Mouse (Mus musculus): ENCODE measurements at regions not wholly inside any gene's neighbourhood (a gene's known extent, or its start where the extent isn't known, plus 50 kb on each side); places are given as distances from the start of the nearest gene placed in this dataset.

DNA sequence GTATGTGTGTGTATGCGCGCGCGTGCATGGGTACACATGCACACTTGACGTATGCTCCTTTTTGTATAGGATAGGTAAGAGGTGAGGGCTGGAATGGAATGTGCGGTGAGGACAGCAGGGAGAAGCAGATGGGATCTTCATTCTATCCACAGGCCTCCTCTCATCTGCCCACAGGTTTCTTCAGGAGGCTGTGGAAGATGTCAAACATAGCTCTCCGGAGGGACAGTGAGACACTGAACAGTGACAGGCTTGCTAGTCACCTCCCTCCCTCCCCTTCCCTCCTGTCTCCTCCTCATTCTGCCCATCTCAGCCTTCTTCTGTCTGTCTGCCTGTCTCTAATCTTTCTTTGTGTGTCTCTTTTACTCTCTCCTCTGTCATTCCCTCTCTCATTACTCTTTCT, 124.6 kb downstream of the En1 start:
- no peaks in the 10 kb centered on the region for H3K9me3 ChIP-seq (replicated peaks; ENCODE audit: control insufficient read depth, low read length)
- H3K4me2 ChIP-seq (ENCODE audit: low read depth, low read length): no peak overlapping the region
- no peak for ATAC-seq (ENCODE audit: insufficient read depth, low FRiP score)
- WGBS: 88% methylated on average over 7 of the region's 7 CpGs
- H3K4me3 ChIP-seq (replicated peaks; ENCODE audit: low read length): no peak overlapping the region
- no peaks in the 10 kb centered on the region for H3K36me3 ChIP-seq (ENCODE audit: control insufficient read depth, insufficient read depth, low read length)
- H3K4me1 ChIP-seq (ENCODE audit: control insufficient read depth, insufficient read depth, low read length): no peaks in the 10 kb centered on the region
- no peaks in the 10 kb centered on the region for H3K27me3 ChIP-seq (ENCODE audit: control insufficient read depth, insufficient read depth, low read length)
- H3K27ac ChIP-seq (ENCODE audit: low read length): no peak overlapping the region
- no peak overlapping the region for H3K9ac ChIP-seq (ENCODE audit: low read length)

DNA sequence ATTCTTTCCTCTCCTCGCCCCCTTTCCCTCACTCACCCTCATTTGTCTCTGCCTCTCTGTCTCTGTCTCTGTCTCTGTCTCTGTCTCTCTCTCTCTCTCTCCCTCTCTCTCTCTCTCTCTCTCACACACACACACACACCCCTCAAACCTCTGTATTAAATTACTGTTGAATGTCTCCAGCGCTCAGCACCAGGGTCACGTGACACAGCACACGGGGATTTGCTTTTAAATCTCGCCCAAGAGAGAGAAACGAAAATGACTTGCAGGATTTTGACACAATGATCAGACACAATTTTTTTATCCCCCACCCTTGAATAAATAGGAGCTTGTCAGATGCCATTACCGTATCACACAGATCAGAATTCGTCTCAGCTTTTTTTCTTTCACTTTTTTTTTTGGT, 125.2 kb downstream of the En1 start:
- no peaks in the 10 kb centered on the region for H3K36me3 ChIP-seq (ENCODE audit: control insufficient read depth, insufficient read depth, low read length)
- no peak overlapping the region for H3K27ac ChIP-seq (ENCODE audit: low read length)
- H3K4me3 ChIP-seq (replicated peaks; ENCODE audit: low read length): no peak overlapping the region
- H3K4me1 ChIP-seq (ENCODE audit: control insufficient read depth, insufficient read depth, low read length): no peaks in the 10 kb centered on the region
- no peak for ATAC-seq (ENCODE audit: insufficient read depth, low FRiP score)
- no peak overlapping the region for H3K9ac ChIP-seq (ENCODE audit: low read length)
- no peaks in the 10 kb centered on the region for H3K27me3 ChIP-seq (ENCODE audit: control insufficient read depth, insufficient read depth, low read length)
- no peaks in the 10 kb centered on the region for H3K9me3 ChIP-seq (replicated peaks; ENCODE audit: control insufficient read depth, low read length)
- 65% methylated on average over 8 of the region's 8 CpGs for WGBS
- H3K4me2 ChIP-seq (ENCODE audit: low read depth, low read length): no peak overlapping the region

GRCm38 (mm10) chr1:120732003-120732402, 129.8 kb downstream of the En1 start:
- H3K27ac ChIP-seq (ENCODE audit: low read length): no peak overlapping the region
- no peak overlapping the region for H3K4me2 ChIP-seq (ENCODE audit: low read depth, low read length)
- no peaks in the 10 kb centered on the region for H3K36me3 ChIP-seq (ENCODE audit: control insufficient read depth, insufficient read depth, low read length)
- ATAC-seq (ENCODE audit: insufficient read depth, low FRiP score): no peak
- H3K4me1 ChIP-seq (ENCODE audit: control insufficient read depth, insufficient read depth, low read length): no peaks in the 10 kb centered on the region
- no peaks in the 10 kb centered on the region for H3K27me3 ChIP-seq (ENCODE audit: control insufficient read depth, insufficient read depth, low read length)
- H3K9me3 ChIP-seq (replicated peaks; ENCODE audit: control insufficient read depth, low read length): no peaks in the 10 kb centered on the region
- 47% methylated on average over 1 of the region's 1 CpGs for WGBS
- H3K4me3 ChIP-seq (replicated peaks; ENCODE audit: low read length): no peak overlapping the region
- no peak overlapping the region for H3K9ac ChIP-seq (ENCODE audit: low read length)

DNA sequence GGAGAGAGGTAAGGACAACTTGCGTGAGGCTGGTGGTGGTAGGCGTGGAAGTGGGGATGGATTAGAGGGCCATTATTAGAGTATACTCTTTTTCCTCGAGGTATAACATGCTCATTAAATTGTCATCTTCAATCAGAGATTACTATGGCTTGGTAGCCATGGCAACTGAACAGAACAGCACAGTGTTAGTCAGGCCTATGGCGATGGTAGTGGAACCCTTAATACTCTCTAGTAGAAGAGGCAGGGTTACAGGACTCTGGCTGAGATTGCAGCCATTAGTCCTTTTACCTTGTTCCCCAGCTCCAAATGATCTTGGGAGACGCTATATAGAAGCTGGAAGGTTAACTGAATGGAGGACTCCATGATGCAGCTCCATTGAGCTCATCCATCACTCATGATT, 131.5 kb downstream of the En1 start:
- Histone ChIP-seq H3K9me3 (replicated peaks; ENCODE audit: control insufficient read depth, low read length) (no peaks in the 10 kb centered on the region), H3K27me3 (ENCODE audit: control insufficient read depth, insufficient read depth, low read length) (no peaks in the 10 kb centered on the region), H3K4me3 (replicated peaks; ENCODE audit: low read length) (no peak overlapping the region), H3K9ac (ENCODE audit: low read length) (no peak overlapping the region), H3K36me3 (ENCODE audit: control insufficient read depth, insufficient read depth, low read length) (no peaks in the 10 kb centered on the region), H3K27ac (ENCODE audit: low read length) (no peak overlapping the region), H3K4me1 (ENCODE audit: control insufficient read depth, insufficient read depth, low read length) (no peaks in the 10 kb centered on the region), H3K4me2 (ENCODE audit: low read depth, low read length) (no peak overlapping the region)
- WGBS: 79% methylated on average over 5 of the region's 5 CpGs
- no peak for ATAC-seq (ENCODE audit: insufficient read depth, low FRiP score)

DNA sequence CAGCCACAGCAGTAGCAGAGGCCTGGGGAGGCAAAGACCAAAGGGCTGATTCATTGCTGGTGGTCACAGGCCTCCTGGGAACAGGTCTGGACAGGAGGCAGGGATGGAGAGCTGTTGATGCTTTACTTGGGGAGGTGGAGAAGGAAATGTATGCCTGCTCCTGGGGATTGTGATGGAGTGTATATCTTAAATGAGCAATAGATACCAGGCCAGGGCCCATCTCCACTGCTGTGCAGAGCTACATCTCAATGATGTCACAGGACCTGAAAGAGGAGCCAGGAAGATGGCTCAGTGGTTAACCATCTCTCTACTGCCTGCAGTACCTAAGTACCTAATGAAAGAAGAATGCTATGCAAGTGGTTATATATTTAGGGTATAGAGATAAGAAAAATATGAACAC, 132.6 kb downstream of the En1 start:
- Histone ChIP-seq H3K4me3 (replicated peaks; ENCODE audit: low read length) (no peak overlapping the region), H3K4me1 (ENCODE audit: control insufficient read depth, insufficient read depth, low read length) (no peaks in the 10 kb centered on the region), H3K9ac (ENCODE audit: low read length) (no peak overlapping the region), H3K36me3 (ENCODE audit: control insufficient read depth, insufficient read depth, low read length) (no peaks in the 10 kb centered on the region), H3K9me3 (replicated peaks; ENCODE audit: control insufficient read depth, low read length) (no peaks in the 10 kb centered on the region), H3K4me2 (ENCODE audit: low read depth, low read length) (no peak overlapping the region), H3K27ac (ENCODE audit: low read length) (no peak overlapping the region), H3K27me3 (ENCODE audit: control insufficient read depth, insufficient read depth, low read length) (no peaks in the 10 kb centered on the region)
- ATAC-seq (ENCODE audit: insufficient read depth, low FRiP score): no peak

GRCm38 (mm10) chr1:120739499-120739898, 137.3 kb downstream of the En1 start:
- 54% methylated on average over 6 of the region's 6 CpGs for WGBS

GRCm38 (mm10) chr1:120741091-120741740, 139.0 kb downstream of the En1 start:
- Histone ChIP-seq H3K4me1 (ENCODE audit: control insufficient read depth, insufficient read depth, low read length) (no peaks in the 10 kb centered on the region), H3K36me3 (ENCODE audit: control insufficient read depth, insufficient read depth, low read length) (no peaks in the 10 kb centered on the region), H3K4me3 (replicated peaks; ENCODE audit: low read length) (no peak overlapping the region), H3K4me2 (ENCODE audit: low read depth, low read length) (no peak overlapping the region), H3K9me3 (replicated peaks; ENCODE audit: control insufficient read depth, low read length) (no peaks in the 10 kb centered on the region), H3K27ac (ENCODE audit: low read length) (no peak overlapping the region), H3K9ac (ENCODE audit: low read length) (no peak overlapping the region), H3K27me3 (ENCODE audit: control insufficient read depth, insufficient read depth, low read length) (no peaks in the 10 kb centered on the region)
- no peak for ATAC-seq (ENCODE audit: insufficient read depth, low FRiP score)
- WGBS: 71% methylated on average over 16 of the region's 16 CpGs

More at GRCm38 (mm10) chr1:120739499-120739898, 137.3 kb downstream of the En1 start:
- no peak for ATAC-seq (ENCODE audit: insufficient read depth, low FRiP score)
- Histone ChIP-seq H3K36me3 (ENCODE audit: control insufficient read depth, insufficient read depth, low read length) (no peaks in the 10 kb centered on the region), H3K27ac (ENCODE audit: low read length) (no peak overlapping the region), H3K4me2 (ENCODE audit: low read depth, low read length) (no peak overlapping the region), H3K9me3 (replicated peaks; ENCODE audit: control insufficient read depth, low read length) (no peaks in the 10 kb centered on the region), H3K9ac (ENCODE audit: low read length) (no peak overlapping the region), H3K4me1 (ENCODE audit: control insufficient read depth, insufficient read depth, low read length) (no peaks in the 10 kb centered on the region), H3K4me3 (replicated peaks; ENCODE audit: low read length) (no peak overlapping the region), H3K27me3 (ENCODE audit: control insufficient read depth, insufficient read depth, low read length) (no peaks in the 10 kb centered on the region)

DNA sequence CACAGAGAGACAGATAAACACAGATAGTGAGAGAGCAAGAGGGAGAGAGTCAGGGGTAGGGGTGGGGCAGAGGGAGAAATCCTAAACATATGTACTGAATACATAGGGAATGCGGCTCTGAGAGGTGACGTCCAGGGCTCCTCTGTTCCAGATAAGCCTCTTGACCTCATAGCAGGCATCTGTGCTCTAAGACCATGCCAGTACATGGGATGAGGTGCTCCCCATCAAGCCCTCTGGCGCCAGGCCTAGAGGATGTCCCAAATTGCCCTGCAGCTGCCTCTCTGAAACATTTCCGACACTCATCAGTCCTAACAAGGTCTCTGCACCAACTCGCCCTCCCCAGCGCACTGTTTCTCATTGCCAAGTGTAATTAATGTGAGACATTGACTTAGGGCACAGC, 146.7 kb downstream of the En1 start:
- no peak overlapping the region for H3K27ac ChIP-seq (ENCODE audit: low read length)
- no peak for ATAC-seq (ENCODE audit: insufficient read depth, low FRiP score)
- no peak overlapping the region for H3K9ac ChIP-seq (ENCODE audit: low read length)
- H3K9me3 ChIP-seq (replicated peaks; ENCODE audit: control insufficient read depth, low read length): no peaks in the 10 kb centered on the region
- H3K4me1 ChIP-seq (ENCODE audit: control insufficient read depth, insufficient read depth, low read length): no peaks in the 10 kb centered on the region
- WGBS: 59% methylated on average over 6 of the region's 6 CpGs
- H3K4me2 ChIP-seq (ENCODE audit: low read depth, low read length): no peak overlapping the region
- H3K36me3 ChIP-seq (ENCODE audit: control insufficient read depth, insufficient read depth, low read length): no peaks in the 10 kb centered on the region
- H3K27me3 ChIP-seq (ENCODE audit: control insufficient read depth, insufficient read depth, low read length): no peaks in the 10 kb centered on the region
- H3K4me3 ChIP-seq (replicated peaks; ENCODE audit: low read length): no peak overlapping the region

DNA sequence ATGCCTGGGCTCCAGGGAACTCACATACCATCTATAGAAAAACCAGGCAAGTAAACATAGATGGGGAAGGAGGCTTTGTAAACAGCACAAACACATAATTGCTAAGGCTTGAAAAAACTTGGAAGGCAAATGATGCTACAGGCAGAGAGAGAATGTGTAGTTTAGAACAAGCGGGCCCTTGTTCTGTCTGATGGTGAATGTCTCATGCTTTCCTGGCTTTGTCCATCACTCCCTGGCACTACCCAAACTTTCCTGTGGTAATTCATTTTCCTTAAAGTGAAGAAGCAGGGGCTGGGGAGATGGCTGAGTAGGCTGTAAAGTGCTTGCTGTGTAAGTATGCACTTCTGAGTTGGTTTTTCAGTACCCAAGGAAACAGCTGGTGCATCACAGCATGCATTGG, 151.2 kb downstream of the En1 start:
- H3K4me1 ChIP-seq (ENCODE audit: control insufficient read depth, insufficient read depth, low read length): 0 out of 2 replicates have a peak, but pooled peaks cover 3% of the 10 kb centered on the region
- H3K27ac ChIP-seq (ENCODE audit: low read length): no peak overlapping the region
- 91% methylated on average over 1 of the region's 1 CpGs for WGBS
- no peak for ATAC-seq (ENCODE audit: insufficient read depth, low FRiP score)
- H3K36me3 ChIP-seq (ENCODE audit: control insufficient read depth, insufficient read depth, low read length): no peaks in the 10 kb centered on the region
- H3K9ac ChIP-seq (ENCODE audit: low read length): no peak overlapping the region
- no peak overlapping the region for H3K4me2 ChIP-seq (ENCODE audit: low read depth, low read length)
- H3K27me3 ChIP-seq (ENCODE audit: control insufficient read depth, insufficient read depth, low read length): no peaks in the 10 kb centered on the region
- H3K9me3 ChIP-seq (replicated peaks; ENCODE audit: control insufficient read depth, low read length): no peaks in the 10 kb centered on the region
- H3K4me3 ChIP-seq (replicated peaks; ENCODE audit: low read length): no peak overlapping the region
